Mouse (Mus musculus) CH12.LX (cell line): ENCODE measurements around the gene D10Wsu102e. TPM values are rescaled to one million over a fixed set of nuclear protein-coding genes. Genes with fewer than 3 reads are reported as not detected.
A peak's percentile ranks its signal among the peaks of the same experiment; 100 is the strongest.

Experiments
- DNase-seq: peaks from one replicate; pipeline ENCODE4 v3.0.0-alpha.2; 2013; ENCODE audit errors: extremely low read depth
- H3K27ac ChIP-seq: 2 replicates; pipeline ENCODE4 v1.5.1; 2012; ENCODE audit warnings: low read depth, mild to moderate bottlenecking, control low read depth, moderate library complexity; ENCODE audit not compliant: insufficient read depth
- H3K27me3 ChIP-seq: replicated peaks from 2 replicates; pipeline ENCODE3; 2012; ENCODE audit warnings: inconsistent platforms
- H3K36me3 ChIP-seq, 2 experiments: replicated peaks in 1 of 2; 2 replicates each; pipeline versions ENCODE3 to v1.6.1; 2012; ENCODE audit warnings: inconsistent platforms in 1 of 2, low read length in 1 of 2, mild to moderate bottlenecking in 1 of 2, mixed read lengths in 1 of 2, moderate library complexity in 1 of 2; ENCODE audit not compliant: control insufficient read depth in 1 of 2, insufficient read depth in 1 of 2
- H3K4me1 ChIP-seq, 2 experiments: 2 replicates each; pipeline ENCODE4 v1.6.1; 2012; ENCODE audit warnings: inconsistent platforms in 1 of 2, moderate library complexity in 1 of 2; ENCODE audit not compliant: insufficient read depth in 2 of 2, control insufficient read depth in 1 of 2
- H3K4me2 ChIP-seq: 2 replicates; pipeline ENCODE4 v1.6.1; 2012; ENCODE audit warnings: low read depth, mild to moderate bottlenecking, control low read depth; ENCODE audit not compliant: poor library complexity, insufficient read depth, severe bottlenecking
- H3K4me3 ChIP-seq, 3 experiments: fragments of 150-350 bp in 1 of 3; sonication (generic) in 1 of 3; replicated peaks in 1 of 3; 2 replicates each; pipeline versions ENCODE3 to v1.5.1; 2011 to 2012; ENCODE audit warnings: low read depth in 2 of 3, low read length in 2 of 3, mild to moderate bottlenecking in 2 of 3, moderate library complexity in 2 of 3, control low read depth in 1 of 3, improper control_type of control experiment in 1 of 3, inconsistent platforms in 1 of 3, mixed read lengths in 1 of 3; ENCODE audit not compliant: poor library complexity in 1 of 3
- H3K79me2 ChIP-seq: replicated peaks from 2 replicates; pipeline ENCODE4 v1.6.1; 2012; ENCODE audit warnings: mild to moderate bottlenecking, moderate library complexity; ENCODE audit not compliant: control insufficient read depth, poor library complexity, insufficient read depth, severe bottlenecking; ENCODE audit errors: extremely low read depth
- H3K9ac ChIP-seq: 2 replicates; pipeline ENCODE4 v1.6.1; 2012; ENCODE audit warnings: low read depth, mild to moderate bottlenecking, control low read depth, moderate library complexity; ENCODE audit not compliant: insufficient read depth
- H3K9me3 ChIP-seq: replicated peaks from 2 replicates; pipeline ENCODE3; 2012; ENCODE audit warnings: low read length, inconsistent platforms, mixed read lengths
- BHLHE40 ChIP-seq: IDR thresholded peaks from 2 replicates; pipeline ENCODE4 v1.6.1; 2011; ENCODE audit warnings: mild to moderate bottlenecking, low read depth, low read length, improper control_type of control experiment
- CHD2 ChIP-seq: IDR thresholded peaks from 2 replicates; pipeline ENCODE4 v1.6.1; 2011; ENCODE audit warnings: low read length, improper control_type of control experiment
- CTCF ChIP-seq, 2 experiments: IDR thresholded peaks in 1 of 2; conservative IDR thresholded peaks in 1 of 2; 2 replicates each; pipeline ENCODE4 v1.5.1; 2011 to 2012; ENCODE audit warnings: low read depth in 2 of 2, low read length in 2 of 2, improper control_type of control experiment in 1 of 2, inconsistent platforms in 1 of 2, mild to moderate bottlenecking in 1 of 2, moderate library complexity in 1 of 2
- IRF4 ChIP-seq: IDR thresholded peaks from 2 replicates; pipeline ENCODE4 v1.6.1; 2014; ENCODE audit warnings: low read depth, mild to moderate bottlenecking, inconsistent platforms, low read length, improper control_type of control experiment
- MAFK ChIP-seq: IDR thresholded peaks from 2 replicates; pipeline ENCODE4 v1.6.1; 2011; ENCODE audit warnings: low read length, improper control_type of control experiment; ENCODE audit not compliant: insufficient replicate concordance
- MAX ChIP-seq: IDR thresholded peaks from 2 replicates; pipeline ENCODE4 v1.6.1; 2011; ENCODE audit warnings: low read length, improper control_type of control experiment
- MAZ ChIP-seq: IDR thresholded peaks from 2 replicates; pipeline ENCODE4 v1.6.1; 2012; ENCODE audit warnings: low read depth, mild to moderate bottlenecking, inconsistent platforms, low read length, improper control_type of control experiment, moderate library complexity
- MXI1 ChIP-seq: IDR thresholded peaks from 2 replicates; pipeline ENCODE4 v1.6.1; 2011; ENCODE audit warnings: mild to moderate bottlenecking, low read depth, low read length, improper control_type of control experiment
- MYC ChIP-seq: IDR thresholded peaks from 2 replicates; pipeline ENCODE4 v1.6.1; 2011; ENCODE audit warnings: low read depth, mild to moderate bottlenecking, improper control_type of control experiment, low read length
- PAX5 ChIP-seq: IDR thresholded peaks from 2 replicates; pipeline ENCODE4 v1.6.1; 2012; ENCODE audit warnings: low read length, inconsistent platforms, mixed read lengths
- POLR2A ChIP-seq: IDR thresholded peaks from 2 replicates; pipeline ENCODE4 v1.6.1; 2011; ENCODE audit warnings: low read depth, mild to moderate bottlenecking, improper control_type of control experiment, low read length
- RAD21 ChIP-seq: IDR thresholded peaks from 2 replicates; pipeline ENCODE4 v1.6.1; 2011; ENCODE audit warnings: low read depth, mild to moderate bottlenecking, low read length, improper control_type of control experiment, moderate library complexity
- SIN3A ChIP-seq: IDR thresholded peaks from 2 replicates; pipeline ENCODE4 v1.6.1; 2012; ENCODE audit warnings: low read length, improper control_type of control experiment, inconsistent platforms
- TBP ChIP-seq: conservative IDR thresholded peaks from 2 replicates; pipeline ENCODE4 v1.6.1; 2011; ENCODE audit warnings: low read depth, low read length, improper control_type of control experiment
- TCF12 ChIP-seq: IDR thresholded peaks from 2 replicates; pipeline ENCODE4 v1.6.1; 2014; ENCODE audit warnings: low read depth, mild to moderate bottlenecking, inconsistent platforms, low read length, improper control_type of control experiment
- UBTF ChIP-seq: IDR thresholded peaks from 2 replicates; pipeline ENCODE4 v1.6.1; 2012; ENCODE audit warnings: low read depth, mild to moderate bottlenecking, inconsistent platforms, low read length, improper control_type of control experiment, moderate library complexity
- USF1 ChIP-seq: IDR thresholded peaks from 2 replicates; pipeline ENCODE4 v1.6.1; 2014; ENCODE audit warnings: low read depth, mild to moderate bottlenecking, inconsistent platforms, low read length, improper control_type of control experiment
- ZC3H11A ChIP-seq: IDR thresholded peaks from 2 replicates; pipeline ENCODE4 v1.6.1; 2012; ENCODE audit warnings: low read depth, mild to moderate bottlenecking, inconsistent platforms, low read length, improper control_type of control experiment
- ZKSCAN1 ChIP-seq: IDR thresholded peaks from 2 replicates; pipeline ENCODE4 v1.6.1; 2012; ENCODE audit warnings: low read depth, inconsistent platforms, low read length, improper control_type of control experiment, borderline replicate concordance
- ZNF384 ChIP-seq: IDR thresholded peaks from 2 replicates; pipeline ENCODE4 v1.6.1; 2012; ENCODE audit warnings: low read depth, low read length, improper control_type of control experiment, inconsistent platforms
- dilution Hi-C: fragments of 300-500 bp; cut with MboI; formaldehyde crosslinking; loops from 2 replicates; pipeline ENCODE4 v1.14.3; 2020; ENCODE audit warnings: low sequenced_read_pairs; ENCODE audit not compliant: extremely low pct_unique_long_range_greater_than_20kb, extremely low pct_ligation_motif_present
- in situ Hi-C: fragments of 300-500 bp; cut with MboI; formaldehyde crosslinking; loops from 3 replicates; pipeline ENCODE4 v1.14.3; 2019; ENCODE audit warnings: low sequenced_read_pairs, low pct_ligation_motif_present, low pct_unique_long_range_greater_than_20kb, mixed read lengths
- polyA plus RNA-seq: library from polyadenylated mRNA; unstranded; fragments of >175 nt; gene quantifications from 2 replicates; pipeline ENCODE4 v1.2.1, GENCODE M21; 2012; ENCODE audit warnings: low read depth; ENCODE audit not compliant: insufficient read length
- total RNA-seq, 2 experiments: library from RNA; depleted of rRNA; stranded (reverse); fragments of 300-350 nt in 1 of 2; fragments of >200 nt in 1 of 2; gene quantifications; 2 replicates each; pipeline ENCODE4 v1.2.3; 2012 to 2014

Gene D10Wsu102e
- total and polyA plus RNA-seq, 3 experiments = 1.0 to 1.6 (median 1.6) TPM

GRCm38 (mm10) chr10:83382988-83383387 lies 23.0 kb downstream of the D10Wsu102e start:
- H3K4me2 ChIP-seq = peak overlapping the region; percentile 53; the same call in 1 of the 2 replicates

GRCm38 (mm10) chr10:83383863-83384262 lies 23.8 kb downstream of the D10Wsu102e start:
- Histone ChIP-seq H3K4me1 (peaks cover 4 to 33% of the 10 kb centered on the region in 2 experiments; a peak in 3 of 4 replicates), H3K9me3 (peaks cover 28% of the 10 kb centered on the region), H3K4me3 (peak overlapping the region; percentile 44 to 62 (median 52)), H3K36me3 (peaks cover 15 to 37% of the 10 kb centered on the region in 2 experiments), H3K27me3 (no peaks in the 10 kb centered on the region), H3K4me2 (peak overlapping the region; percentile 53), H3K27ac (peak overlapping the region; percentile 91), H3K9ac (peak overlapping the region; percentile 90), H3K79me2 (no peaks in the 10 kb centered on the region)
- dilution Hi-C loops = no loop called here
- in situ Hi-C loops = no loop called here
- peak; percentile 70 for DNase-seq
- TF ChIP-seq MAX (peak; percentile 94), CHD2 (peak; percentile 77), MAFK (no peak), SIN3A (0 out of 2 replicates have a peak, but pooled peaks have one; percentile 48), MAZ (peak; percentile 60; the same call in 1 of the 2 replicates), MXI1 (peak; percentile 89), MYC (peak; percentile 90), TCF12 (peak; percentile 66), ZKSCAN1 (no peak), ZC3H11A (no peak), IRF4 (0 out of 2 replicates have a peak, but pooled peaks have one; percentile 19), POLR2A (peak; percentile 46; the same call in 1 of the 2 replicates), ZNF384 (no peak), RAD21 (no peak), CTCF (conservative IDR thresholded peaks at IDR 0.05 in 1 of 2, IDR thresholded peaks at IDR 0.05 in 1 of 2; ENCODE audit: low read depth in 2 of 2, low read length in 2 of 2) (no peak)

More at GRCm38 (mm10) chr10:83382988-83383387, 23.0 kb downstream of the D10Wsu102e start:
- Histone ChIP-seq H3K36me3 (peaks cover 17 to 45% of the 10 kb centered on the region in 2 experiments), H3K9ac (0 out of 2 replicates have a peak overlapping the region, but pooled peaks have one; percentile 90), H3K9me3 (peaks cover 31% of the 10 kb centered on the region), H3K4me3 (no peak overlapping the region), H3K79me2 (no peaks in the 10 kb centered on the region), H3K4me1 (peaks cover 4 to 41% of the 10 kb centered on the region in 2 experiments; a peak in 3 of 4 replicates), H3K27ac (peak overlapping the region; percentile 6; the same call in 1 of the 2 replicates), H3K27me3 (no peaks in the 10 kb centered on the region)
- no peak for DNase-seq
- dilution Hi-C loops (no loop called here), in situ Hi-C loops (no loop called here)
- TF ChIP-seq UBTF = no peak
- TF ChIP-seq BHLHE40 = no peak
- TF ChIP-seq USF1 = no peak
- TF ChIP-seq POLR2A = no peak
- TF ChIP-seq PAX5 = no peak
- TF ChIP-seq TBP = no peak
- TF ChIP-seq RAD21 = no peak
